Mouse (Mus musculus) hindbrain, embryonic 13.5 days (tissue): ENCODE results near the gene Ttc41. TPM values are rescaled to one million over a fixed set of nuclear protein-coding genes. Genes with fewer than 3 reads are reported as not detected.

Experiments used
- ATAC-seq: fragments of 200-750 bp; cut with Nextera tagmentation; 2 replicates; pipeline ENCODE4 v1.8.0; 2017; ENCODE audit warnings: moderate TSS enrichment; ENCODE audit not compliant: low FRiP score
- H3K27ac ChIP-seq: fragments of 300-500 bp; sonication (generic); 2 replicates; pipeline ENCODE4 v1.5.1; 2015; ENCODE audit warnings: inconsistent platforms, mild to moderate bottlenecking, moderate library complexity
- H3K27me3 ChIP-seq: fragments of 300-500 bp; sonication (generic); 2 replicates; pipeline ENCODE4 v1.6.1; 2015; ENCODE audit warnings: mild to moderate bottlenecking, inconsistent platforms
- H3K36me3 ChIP-seq: fragments of 300-500 bp; sonication (generic); 2 replicates; pipeline ENCODE4 v1.6.1; 2015; ENCODE audit warnings: mild to moderate bottlenecking, inconsistent platforms
- H3K4me1 ChIP-seq: fragments of 300-500 bp; sonication (generic); replicated peaks from 2 replicates; pipeline ENCODE4 v1.6.1; 2015; ENCODE audit warnings: inconsistent platforms
- H3K4me2 ChIP-seq: fragments of 300-500 bp; sonication (generic); 2 replicates; pipeline ENCODE4 v1.6.1; 2015; ENCODE audit warnings: inconsistent platforms, mild to moderate bottlenecking, moderate library complexity
- H3K4me3 ChIP-seq: fragments of 300-500 bp; sonication (generic); 2 replicates; pipeline ENCODE4 v1.5.1; 2015; ENCODE audit warnings: mild to moderate bottlenecking, inconsistent platforms
- H3K9ac ChIP-seq: fragments of 300-500 bp; sonication (generic); 2 replicates; pipeline ENCODE4 v1.6.1; 2015; ENCODE audit warnings: mild to moderate bottlenecking, inconsistent platforms
- H3K9me3 ChIP-seq: fragments of 300-500 bp; sonication (generic); 2 replicates; pipeline ENCODE4 v1.6.1; 2016; ENCODE audit warnings: inconsistent platforms
- WGBS: fragments of 180-500 bp; shearing (Covaris S2); methylation state at CpG from one replicate; pipeline ENCODE4 v1.1.7; 2015; 5-methylcytosine and 5-hydroxymethylcytosine counted together
- polyA plus RNA-seq: library from polyadenylated mRNA; unstranded; fragments of >200 nt; fragmentation: Nextera tagmentation; extraction: Ambion mirVana; gene quantifications from 2 replicates; pipeline ENCODE4 v1.2.1, GENCODE M21; 2015

The Ttc41 gene
- polyA plus RNA-seq, 1 experiment from 2014 or later, result 3.2 TPM

GRCm38 (mm10) chr10:86758211-86758610 lies 52.6 kb downstream of the Ttc41 start:
- H3K27me3 ChIP-seq, result no peaks in the 10 kb centered on the region
- no peak overlapping the region for H3K4me2 ChIP-seq
- no peak overlapping the region for H3K27ac ChIP-seq
- H3K9ac ChIP-seq, result no peak overlapping the region
- H3K4me1 ChIP-seq, result no peaks in the 10 kb centered on the region
- no peaks in the 10 kb centered on the region for H3K9me3 ChIP-seq
- H3K4me3 ChIP-seq, result no peak overlapping the region
- ATAC-seq, result no peak
- 88% methylated on average over 6 of the region's 6 CpGs for WGBS
- no peaks in the 10 kb centered on the region for H3K36me3 ChIP-seq

- no peak overlapping the region for H3K4me2 ChIP-seq
- H3K36me3 ChIP-seq, result no peaks in the 10 kb centered on the region
- no peaks in the 10 kb centered on the region for H3K4me1 ChIP-seq
- H3K27me3 ChIP-seq, result no peaks in the 10 kb centered on the region
- ATAC-seq, result no peak; the same call in 1 of the 2 replicates
- H3K9ac ChIP-seq, result 0 out of 2 replicates have a peak overlapping the region, but pooled peaks have one; percentile 6
- WGBS, result 89% methylated on average over 1 of the region's 1 CpGs
- 0 out of 2 replicates have a peak overlapping the region, but pooled peaks have one; percentile 26 for H3K27ac ChIP-seq
- no peaks in the 10 kb centered on the region for H3K9me3 ChIP-seq
- no peak overlapping the region for H3K4me3 ChIP-seq
These were observed 55.6 kb downstream of the Ttc41 start for GRCm38 (mm10) chr10:86761236-86761635.

GRCm38 (mm10) chr10:86761722-86762383 lies 56.2 kb downstream of the Ttc41 start:
- Histone ChIP-seq H3K4me1 (no peaks in the 10 kb centered on the region), H3K36me3 (no peaks in the 10 kb centered on the region), H3K9me3 (no peaks in the 10 kb centered on the region), H3K9ac (no peak overlapping the region), H3K4me3 (no peak overlapping the region), H3K4me2 (no peak overlapping the region), H3K27ac (peak overlapping the region; percentile 42), H3K27me3 (no peaks in the 10 kb centered on the region)
- 48% methylated on average over 7 of the region's 7 CpGs for WGBS
- peak; percentile 73 for ATAC-seq

- no peak for ATAC-seq
- WGBS, result 61% methylated on average over 3 of the region's 3 CpGs
- no peak overlapping the region for H3K4me3 ChIP-seq
- H3K36me3 ChIP-seq, result no peaks in the 10 kb centered on the region
- no peaks in the 10 kb centered on the region for H3K27me3 ChIP-seq
- H3K4me2 ChIP-seq, result no peak overlapping the region
- no peak overlapping the region for H3K9ac ChIP-seq
- H3K27ac ChIP-seq, result peak overlapping the region; percentile 42; the same call in 1 of the 2 replicates
- no peaks in the 10 kb centered on the region for H3K4me1 ChIP-seq
- no peaks in the 10 kb centered on the region for H3K9me3 ChIP-seq
These were observed 56.7 kb downstream of the Ttc41 start for GRCm38 (mm10) chr10:86762384-86762730.

GRCm38 (mm10) chr10:86763672-86764071 lies 58.1 kb downstream of the Ttc41 start, which contains the start of gene Gm49358:
Gm49358 (plus strand) TSS chr10:86763972.
- 96% methylated on average over 5 of the region's 5 CpGs for WGBS

GRCm38 (mm10) chr10:86765344-86765966 lies 59.8 kb downstream of the Ttc41 start:
- no peak overlapping the region for H3K4me3 ChIP-seq
- no peaks in the 10 kb centered on the region for H3K27me3 ChIP-seq
- H3K36me3 ChIP-seq, result no peaks in the 10 kb centered on the region
- no peak overlapping the region for H3K9ac ChIP-seq
- H3K4me2 ChIP-seq, result no peak overlapping the region
- 84% methylated on average over 4 of the region's 4 CpGs for WGBS
- ATAC-seq, result no peak
- H3K9me3 ChIP-seq, result no peaks in the 10 kb centered on the region
- peaks cover 15% of the 10 kb centered on the region for H3K4me1 ChIP-seq
- H3K27ac ChIP-seq, result no peak overlapping the region

More at GRCm38 (mm10) chr10:86763672-86764071, 58.1 kb downstream of the Ttc41 start, which contains the start of gene Gm49358:
- no peaks in the 10 kb centered on the region for H3K27me3 ChIP-seq
- H3K4me1 ChIP-seq, result no peaks in the 10 kb centered on the region
- no peak within 1 kb of the TSS for H3K9ac ChIP-seq
- H3K4me2 ChIP-seq, result no peak within 1 kb of the TSS
- no peaks in the 10 kb centered on the region for H3K36me3 ChIP-seq
- no peak within 1 kb of the TSS for H3K27ac ChIP-seq
- H3K9me3 ChIP-seq, result no peaks in the 10 kb centered on the region
- H3K4me3 ChIP-seq, result no peak within 1 kb of the TSS
- no peak for ATAC-seq

GRCm38 (mm10) chr10:86769216-86769615 lies 63.6 kb downstream of the Ttc41 start:
- 50% methylated on average over 5 of the region's 5 CpGs for WGBS
- H3K27ac ChIP-seq, result peak overlapping the region; percentile 9
- H3K36me3 ChIP-seq, result no peaks in the 10 kb centered on the region
- no peak overlapping the region for H3K9ac ChIP-seq
- H3K4me1 ChIP-seq, result peaks cover 21% of the 10 kb centered on the region
- H3K4me3 ChIP-seq, result no peak overlapping the region
- no peak for ATAC-seq
- H3K27me3 ChIP-seq, result no peaks in the 10 kb centered on the region
- no peaks in the 10 kb centered on the region for H3K9me3 ChIP-seq
- H3K4me2 ChIP-seq, result no peak overlapping the region

GRCm38 (mm10) chr10:86769797-86770196 lies 64.2 kb downstream of the Ttc41 start:
- Histone ChIP-seq H3K9ac (no peak overlapping the region), H3K9me3 (no peaks in the 10 kb centered on the region), H3K4me1 (peaks cover 21% of the 10 kb centered on the region), H3K36me3 (no peaks in the 10 kb centered on the region), H3K4me2 (no peak overlapping the region), H3K4me3 (no peak overlapping the region), H3K27me3 (no peaks in the 10 kb centered on the region), H3K27ac (peak overlapping the region; percentile 9; the same call in 1 of the 2 replicates)
- 22% methylated on average over 4 of the region's 4 CpGs for WGBS
- peak; percentile 49; the same call in 1 of the 2 replicates for ATAC-seq

- 88% methylated on average over 5 of the region's 5 CpGs for WGBS
- Histone ChIP-seq H3K9me3 (no peaks in the 10 kb centered on the region), H3K4me2 (no peak overlapping the region), H3K27me3 (no peaks in the 10 kb centered on the region), H3K27ac (no peak overlapping the region), H3K4me1 (peaks cover 21% of the 10 kb centered on the region), H3K36me3 (no peaks in the 10 kb centered on the region), H3K9ac (no peak overlapping the region), H3K4me3 (no peak overlapping the region)
- ATAC-seq, result no peak
These were observed 66.1 kb downstream of the Ttc41 start for GRCm38 (mm10) chr10:86771701-86772100.

GRCm38 (mm10) chr10:86772231-86772631 lies 66.6 kb downstream of the Ttc41 start:
- Histone ChIP-seq H3K27ac (no peak overlapping the region), H3K4me3 (no peak overlapping the region), H3K4me1 (peaks cover 21% of the 10 kb centered on the region), H3K9me3 (no peaks in the 10 kb centered on the region), H3K9ac (no peak overlapping the region), H3K4me2 (no peak overlapping the region), H3K36me3 (no peaks in the 10 kb centered on the region), H3K27me3 (no peaks in the 10 kb centered on the region)
- 71% methylated on average over 6 of the region's 6 CpGs for WGBS
- no peak for ATAC-seq

- H3K9ac ChIP-seq, result no peak overlapping the region
- no peak overlapping the region for H3K4me3 ChIP-seq
- no peak overlapping the region for H3K4me2 ChIP-seq
- peaks cover 27% of the 10 kb centered on the region for H3K4me1 ChIP-seq
- H3K9me3 ChIP-seq, result no peaks in the 10 kb centered on the region
- ATAC-seq, result no peak
- 75% methylated on average over 4 of the region's 4 CpGs for WGBS
- H3K27ac ChIP-seq, result no peak overlapping the region
- no peaks in the 10 kb centered on the region for H3K36me3 ChIP-seq
- no peaks in the 10 kb centered on the region for H3K27me3 ChIP-seq
These were observed 67.7 kb downstream of the Ttc41 start for GRCm38 (mm10) chr10:86773360-86773759.

- no peak for ATAC-seq
- H3K9ac ChIP-seq, result no peak overlapping the region
- H3K4me2 ChIP-seq, result no peak overlapping the region
- no peak overlapping the region for H3K27ac ChIP-seq
- H3K27me3 ChIP-seq, result peaks cover 7% of the 10 kb centered on the region
- WGBS, result 81% methylated on average over 9 of the region's 9 CpGs
- H3K4me1 ChIP-seq, result peaks cover 30% of the 10 kb centered on the region
- no peaks in the 10 kb centered on the region for H3K36me3 ChIP-seq
- H3K4me3 ChIP-seq, result no peak overlapping the region
- H3K9me3 ChIP-seq, result no peaks in the 10 kb centered on the region
These were observed 70.7 kb downstream of the Ttc41 start for GRCm38 (mm10) chr10:86776281-86776680.
